Mouse (Mus musculus): ENCODE results near the gene Blcap. TPM values are rescaled to one million over a fixed set of nuclear protein-coding genes. Genes with fewer than 3 reads are reported as not detected.

Gene Blcap
- 10 to 100 TPM; 41.7 to 43.3 TPM for total RNA-seq (2023)

GRCm38 (mm10) chr2:157571224-157571832 lies at the start of gene Blcap:
TSS of gene Blcap (minus strand) at chr2:157571274.

DNA sequence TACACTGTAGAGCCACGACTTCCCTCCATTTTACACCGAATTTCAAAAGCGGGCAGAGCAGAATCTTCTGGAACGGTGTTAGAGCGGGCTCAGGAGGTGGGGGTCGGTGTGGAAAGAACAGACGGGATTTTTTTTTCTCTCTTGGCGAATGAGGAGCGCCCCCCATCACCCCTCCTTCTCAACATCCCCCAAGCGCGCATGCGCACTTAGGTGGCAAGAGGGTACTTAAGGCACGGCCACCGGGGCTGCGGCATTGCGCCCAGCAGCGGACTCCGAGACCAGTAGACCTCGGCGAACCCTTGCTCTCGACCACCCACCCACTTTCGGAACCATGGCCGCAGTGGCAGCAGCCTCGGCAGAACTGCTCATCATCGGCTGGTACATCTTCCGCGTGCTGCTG lies 11.2 kb downstream of the Blcap start, which contains the start of gene Nnat:
Gene Nnat, plus strand, starts transcription at position 221 of the 400 bp plus-strand sequence.

Other genes with a start within 250 kb of the Blcap start
- 1 to 10 TPM in 1 of 2 experiments, not detected in 1; 1.4 TPM for gene Ghrh, start 223.8 kb downstream of the Blcap start, total RNA-seq (2023)
- 10 to 100 TPM; 34.3 to 37.7 TPM for gene Manbal, start 203.7 kb downstream of the Blcap start, total RNA-seq (2023)
- 1 to 10 TPM; 3.5 to 4.3 TPM for gene Src, start 152.8 kb downstream of the Blcap start, total RNA-seq (2023)
- not detected for gene Nnat, start 11.2 kb downstream of the Blcap start, total RNA-seq (2023)
- gene Ctnnbl1, start 166.1 kb upstream of the Blcap start, total RNA-seq (2023) = 10 to 100 TPM; 26.2 to 28.1 TPM

All from monocyte, adult 59 days (primary cell).